ENCODE assay signal across 14 mouse cellular contexts in the genomic region with DNA sequence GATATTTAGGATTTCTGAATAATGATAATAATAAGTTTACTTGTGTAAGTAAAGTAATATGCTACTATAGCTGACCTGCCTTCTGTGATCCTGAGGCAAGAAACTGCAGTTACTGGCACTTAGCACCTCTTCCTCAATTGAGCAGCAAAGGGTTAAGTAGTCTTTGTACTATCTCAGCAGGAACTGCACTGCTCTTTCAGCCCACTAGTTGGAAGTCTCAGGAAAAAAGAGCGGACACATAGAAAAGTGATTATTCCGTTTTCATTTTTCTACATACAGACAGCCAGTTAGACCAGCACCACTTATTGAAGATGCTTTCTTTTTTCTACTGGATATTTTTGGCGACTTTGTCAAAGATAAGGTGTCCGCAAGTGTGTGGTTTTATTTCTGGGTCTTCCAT. TPM values are rescaled to one million over a fixed set of nuclear protein-coding genes. Genes with fewer than 3 reads are reported as not detected.
"Had no signal": no experiment of that assay in that cellular context is flagged by ENCODE, and none has a peak within 500 bp of the region (broad histone marks: within the 10 kb centered on the region; RNA-seq: fewer than 3 reads in every experiment).

No protein-coding gene starts in this region.

RNA-seq across cellular contexts. Expression of a gene that starts 37.7 kb away (rescaled TPM):
- total RNA-seq: neutrophil, adult 5-6 weeks had no signal
- polyA plus RNA-seq: neural tube, embryonic 13.5 days; neural tube, embryonic 14.5 days; neural tube, embryonic 15.5 days; small intestine, adult 2 months; spleen, adult 2 months; stomach, embryonic 14.5 days; stomach, embryonic 15.5 days; stomach, embryonic 16.5 days; stomach, postnatal 0 days; testis, adult 2 months; thymus, adult 2 months; thymus, postnatal 0 days; urinary bladder, adult 2 months had no signal
